Mouse (Mus musculus): Measurements from ENCODE around the gene Padi6. TPM values are rescaled to one million over a fixed set of nuclear protein-coding genes. Genes with fewer than 3 reads are reported as not detected.
A peak's percentile ranks its signal among the peaks of the same experiment; 100 is the strongest.

Gene Padi6
- total RNA-seq, 2 experiments from 2014 or later = not detected

DNA sequence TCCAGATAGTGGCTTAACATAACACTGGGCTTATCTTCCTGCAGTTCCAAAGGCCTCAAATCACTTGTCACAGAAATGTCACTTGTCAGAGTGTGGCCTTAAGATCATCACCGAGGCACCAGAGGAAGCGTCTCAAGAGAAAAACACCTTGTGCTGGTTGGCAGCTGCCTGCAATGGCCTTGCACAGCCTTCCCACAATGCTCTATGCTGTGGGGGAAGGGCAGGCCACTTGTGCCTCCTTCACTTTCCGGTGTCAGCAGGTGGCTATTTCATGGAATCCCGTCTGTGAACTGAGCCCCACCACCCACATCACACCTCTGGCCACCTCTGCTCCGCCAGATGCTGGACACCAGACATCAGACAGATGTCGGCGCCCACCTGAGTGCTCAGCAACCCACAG, 10.9 kb upstream of the Padi6 start:
- DNase-seq (ENCODE audit: extremely low spot score in 1 of 2, low spot score in 1 of 2) = no peak

DNA sequence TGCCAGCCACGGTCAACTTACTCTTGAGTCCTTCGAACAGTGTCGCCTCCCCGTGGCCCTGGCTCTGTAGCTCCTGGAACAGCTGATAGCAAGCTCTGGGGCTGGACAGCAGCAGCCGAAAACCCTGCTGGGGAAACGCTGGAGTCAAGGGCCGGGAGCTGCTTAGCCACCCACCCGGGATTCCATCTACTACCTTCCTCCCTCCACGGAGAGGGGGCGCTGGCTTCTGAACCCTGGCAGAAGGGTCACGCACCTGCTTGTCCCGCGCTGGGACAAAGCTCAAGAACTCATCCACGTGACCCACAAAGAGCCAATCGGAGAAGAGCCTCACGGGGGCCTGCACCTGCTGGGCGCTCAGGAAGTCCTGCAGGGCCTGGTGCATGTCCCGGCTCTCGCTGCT, 7.9 kb upstream of the Padi6 start:
- no peak for DNase-seq (ENCODE audit: extremely low spot score in 1 of 2, low spot score in 1 of 2)

DNA sequence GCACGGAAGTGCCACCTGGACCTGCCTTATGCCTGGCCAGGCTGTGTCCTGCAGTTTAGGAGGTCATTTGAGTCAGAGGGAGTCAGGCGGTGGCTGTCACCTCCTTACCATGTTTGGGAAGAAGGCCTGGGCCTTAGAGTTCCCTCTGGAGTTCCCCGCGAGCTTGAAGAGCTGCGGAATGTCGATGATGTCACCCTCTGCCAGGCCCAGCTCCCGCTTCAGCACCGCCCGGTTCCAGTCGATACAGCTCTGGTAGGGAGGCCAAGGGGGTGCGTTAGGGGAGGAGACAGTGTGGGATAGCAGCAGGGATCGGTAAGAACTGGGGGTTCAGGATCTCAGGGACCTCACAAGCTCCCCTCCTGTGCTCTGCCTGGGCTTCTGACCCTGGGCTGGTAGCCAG, 5.5 kb upstream of the Padi6 start:
- no peak for DNase-seq (ENCODE audit: extremely low spot score in 1 of 2, low spot score in 1 of 2)

DNA sequence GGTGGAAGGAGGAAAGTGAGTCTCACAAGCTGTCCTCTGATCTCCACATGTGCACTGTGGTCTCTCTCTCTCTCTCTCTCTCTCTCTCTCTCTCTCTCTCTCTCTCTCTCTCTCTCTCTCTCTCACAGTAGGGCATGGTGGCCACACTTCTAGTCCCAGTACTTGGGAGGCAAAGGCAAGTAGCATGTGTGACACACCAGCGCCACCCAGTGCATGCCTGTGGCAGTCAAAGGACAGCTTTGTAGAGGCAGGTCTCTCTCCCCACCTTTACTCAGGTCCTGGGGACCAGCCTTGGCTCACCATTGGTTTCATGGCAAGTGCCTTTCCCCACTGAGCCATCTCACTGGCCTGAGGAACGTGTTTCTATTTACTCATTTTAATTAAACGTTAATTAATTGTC, 2.2 kb upstream of the Padi6 start:
- DNase-seq (ENCODE audit: extremely low spot score in 1 of 2, low spot score in 1 of 2) = peak; percentile 32 to 69

DNA sequence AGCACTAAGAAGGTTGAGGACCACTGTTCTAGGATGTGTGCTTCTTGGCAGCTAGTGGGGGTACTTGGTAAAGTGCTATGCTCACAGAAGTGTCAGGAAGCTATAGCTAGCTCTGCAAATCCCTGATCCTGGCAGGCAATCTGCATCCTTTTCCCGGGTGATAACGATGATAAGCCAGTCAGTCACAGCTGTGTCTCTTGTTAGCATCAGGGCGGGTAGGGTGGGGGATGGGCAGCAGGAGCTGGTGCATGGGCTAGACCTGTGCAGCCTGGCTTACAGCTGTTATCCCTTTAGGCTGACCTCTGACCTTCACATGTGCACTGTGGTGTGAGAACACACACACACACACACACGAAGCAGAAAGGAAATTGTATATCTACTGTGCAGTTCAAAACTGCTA, 643 bp upstream of the Padi6 start:
- no peak for DNase-seq (ENCODE audit: extremely low spot score in 1 of 2, low spot score in 1 of 2)

DNA sequence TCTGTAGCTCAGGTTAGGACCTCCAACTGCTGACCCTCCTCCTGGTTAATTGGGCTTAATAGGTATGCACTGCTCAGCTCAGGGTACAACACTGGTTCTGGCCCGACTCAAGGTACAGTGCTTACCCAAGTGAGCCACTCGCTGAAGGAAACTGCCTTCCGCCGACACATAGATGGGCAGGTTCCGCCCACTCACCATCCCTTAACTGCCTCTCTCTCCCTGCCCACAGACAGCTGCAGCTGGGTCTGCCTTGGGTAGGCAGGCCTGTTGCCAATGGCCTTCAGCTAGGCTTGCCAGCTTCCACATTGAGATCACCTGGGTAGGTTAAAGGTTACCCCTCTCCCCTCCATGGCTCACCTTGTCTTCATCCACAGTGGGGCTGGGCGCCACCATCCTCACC, 1.0 kb downstream of the Padi6 start:
- no peak for DNase-seq (ENCODE audit: extremely low spot score in 1 of 2, low spot score in 1 of 2)

DNA sequence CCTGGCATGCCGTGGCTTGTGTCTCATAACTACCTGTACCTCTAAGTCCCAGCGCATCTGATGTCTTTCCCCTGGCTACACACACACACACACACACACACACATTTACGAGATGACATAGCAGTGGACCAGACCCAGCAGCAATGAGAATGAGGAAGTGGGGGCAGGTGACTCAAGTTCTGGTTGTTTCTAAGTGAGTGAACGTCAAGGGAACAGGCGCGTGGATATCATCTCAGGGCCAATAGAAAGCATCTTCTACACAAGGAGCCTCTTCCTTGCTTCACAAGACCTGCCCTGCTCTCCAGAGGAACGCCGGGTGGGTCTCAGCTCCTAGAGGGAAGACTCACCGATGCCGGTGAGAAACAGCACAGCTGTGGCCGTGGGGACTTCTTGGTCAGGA, 1.8 kb downstream of the Padi6 start:
- DNase-seq (ENCODE audit: extremely low spot score in 1 of 2, low spot score in 1 of 2) = no peak

DNA sequence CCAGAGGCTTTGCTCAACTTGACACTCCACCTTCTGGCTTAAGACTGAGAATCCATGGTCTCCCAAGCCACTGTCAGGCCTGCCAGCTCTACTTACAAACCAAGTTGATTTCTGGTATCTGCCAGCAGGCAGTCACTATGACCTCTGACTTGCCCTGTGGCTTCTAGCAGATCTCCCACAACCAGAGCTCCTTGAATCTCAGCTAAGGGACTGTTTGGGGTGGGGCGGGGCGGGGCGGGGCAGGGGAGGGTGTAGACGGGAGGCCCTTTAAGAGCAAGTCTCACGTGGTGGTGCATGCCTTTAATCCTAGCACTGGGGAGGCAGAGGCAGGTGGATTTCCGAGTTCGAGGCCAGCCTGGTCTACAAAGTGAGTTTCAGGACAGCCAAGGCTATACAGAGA, 9.6 kb downstream of the Padi6 start:
- no peak for DNase-seq (ENCODE audit: extremely low spot score in 1 of 2, low spot score in 1 of 2)

DNA sequence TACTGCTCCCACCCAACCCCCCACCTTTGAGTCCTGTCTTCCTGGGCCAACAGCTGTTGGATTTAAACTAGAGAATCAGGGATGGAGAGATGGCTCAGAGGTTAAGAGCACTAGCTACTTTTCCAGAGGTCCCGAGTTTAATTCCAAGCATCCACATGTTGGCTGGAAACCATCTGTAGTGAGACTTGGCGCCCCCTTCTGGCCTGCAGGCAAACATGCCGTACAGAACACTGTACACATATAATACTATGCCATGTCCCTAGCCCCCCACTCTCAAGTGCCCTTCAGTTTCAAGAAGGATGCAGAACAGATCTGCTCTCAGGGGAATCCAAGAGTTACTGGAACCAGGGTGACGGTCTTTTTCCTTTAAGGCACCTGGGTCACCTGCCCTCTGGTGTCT, 10.8 kb downstream of the Padi6 start:
- DNase-seq (ENCODE audit: extremely low spot score in 1 of 2, low spot score in 1 of 2) = no peak

DNA sequence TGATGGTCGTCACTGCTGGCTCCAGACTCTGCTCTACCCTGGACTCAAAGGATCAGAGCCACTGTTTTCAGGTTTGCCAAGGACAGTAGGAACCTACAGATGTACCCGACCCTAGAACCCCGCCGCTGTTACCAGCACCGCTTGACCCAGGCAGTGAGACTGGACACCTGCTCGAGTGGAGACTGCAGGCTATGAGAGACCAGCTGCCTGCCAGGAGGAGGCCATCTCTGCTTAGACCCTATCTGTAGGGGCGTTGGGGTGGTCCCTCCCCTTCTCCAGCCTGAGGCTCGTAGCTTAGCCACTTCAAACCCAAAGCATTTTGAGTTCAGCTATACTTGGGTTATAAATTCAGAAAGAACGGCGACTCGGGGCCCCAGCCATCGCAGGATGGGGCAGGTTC, 15.5 kb downstream of the Padi6 start:
- DNase-seq (ENCODE audit: extremely low spot score in 1 of 2, low spot score in 1 of 2) = no peak

DNA sequence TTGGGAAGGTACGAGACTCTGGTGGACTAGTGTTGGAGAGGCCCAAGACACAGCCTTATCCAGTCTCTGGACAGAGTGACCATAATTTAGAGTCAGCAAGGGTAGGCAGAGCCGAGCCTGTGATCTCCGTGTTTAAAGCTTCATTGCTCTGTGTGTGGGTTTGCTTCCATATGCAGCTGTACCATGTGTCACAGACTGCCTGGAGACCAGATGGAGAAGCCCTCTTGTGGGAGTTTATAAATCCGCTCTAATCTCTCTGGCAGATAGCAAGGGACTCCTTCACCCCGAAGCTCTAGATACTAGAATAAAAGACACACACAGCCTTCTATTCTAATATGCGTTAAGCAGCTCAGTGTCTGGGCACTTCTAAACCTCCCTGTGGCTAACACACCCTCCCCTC, 17.7 kb downstream of the Padi6 start:
- DNase-seq (ENCODE audit: extremely low spot score in 1 of 2, low spot score in 1 of 2) = no peak

DNA sequence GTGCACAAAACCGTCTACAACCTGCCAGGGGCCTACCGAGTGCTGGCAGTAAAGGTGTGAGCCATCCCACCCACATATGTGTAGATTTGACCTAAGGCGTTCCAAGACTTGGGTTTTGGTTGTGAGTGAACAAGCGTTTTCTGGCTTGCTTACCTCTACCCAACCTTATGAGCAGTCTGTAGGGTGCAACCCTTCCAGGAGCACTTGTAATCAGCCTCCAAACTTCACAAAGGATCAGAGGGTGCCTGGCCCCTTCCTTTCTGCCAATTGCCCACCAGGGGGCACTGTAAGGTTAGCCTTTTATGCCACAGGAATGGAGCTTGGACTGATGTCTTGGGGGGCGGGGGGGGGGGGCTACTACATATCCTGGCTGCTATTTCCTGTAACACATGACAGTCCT, 18.6 kb downstream of the Padi6 start:
- peak in 1 of 2 experiments; percentile 47 for DNase-seq (ENCODE audit: extremely low spot score in 1 of 2, low spot score in 1 of 2)

DNA sequence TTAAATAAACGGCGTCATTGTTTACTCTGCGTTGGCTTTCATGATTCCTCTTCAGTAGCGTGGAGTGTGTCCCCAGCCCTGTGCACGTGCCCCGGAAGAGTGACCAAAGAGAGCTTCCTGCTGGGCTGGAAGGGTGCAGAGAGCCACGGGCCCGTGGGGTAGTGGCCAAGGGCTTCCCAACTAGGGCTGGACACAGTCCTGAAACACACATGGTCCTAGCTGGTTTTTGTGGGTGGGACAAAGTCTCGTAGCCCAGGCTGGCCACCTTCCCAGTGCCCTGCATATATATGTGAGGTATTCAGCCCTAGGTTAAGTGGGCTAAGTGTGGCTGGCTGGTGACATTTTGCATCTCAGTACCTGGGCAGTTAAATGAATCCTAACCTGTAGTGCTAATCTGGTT, 19.3 kb downstream of the Padi6 start:
- no peak for DNase-seq (ENCODE audit: extremely low spot score in 1 of 2, low spot score in 1 of 2)

DNA sequence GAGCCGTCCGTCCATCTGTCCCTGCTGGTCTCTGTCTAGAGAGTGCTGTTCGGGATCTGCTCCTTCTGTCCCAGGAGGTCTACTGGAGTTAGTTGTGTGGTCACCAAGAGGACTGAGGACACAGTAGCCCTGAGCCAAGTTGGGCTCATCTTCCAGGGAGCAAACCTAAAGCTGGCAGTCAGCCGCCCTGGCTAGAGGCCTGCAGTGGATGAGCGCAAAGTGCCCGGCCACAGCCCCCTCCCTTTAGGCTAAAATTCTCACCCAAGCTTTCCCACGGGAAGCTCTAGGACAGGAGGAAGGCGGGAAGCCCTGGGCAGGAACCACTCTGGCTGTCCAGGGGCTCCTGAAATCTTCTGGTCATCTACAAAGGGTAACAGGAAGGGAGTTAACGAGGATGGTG, 19.7 kb downstream of the Padi6 start:
- no peak for DNase-seq (ENCODE audit: extremely low spot score in 1 of 2, low spot score in 1 of 2)

DNA sequence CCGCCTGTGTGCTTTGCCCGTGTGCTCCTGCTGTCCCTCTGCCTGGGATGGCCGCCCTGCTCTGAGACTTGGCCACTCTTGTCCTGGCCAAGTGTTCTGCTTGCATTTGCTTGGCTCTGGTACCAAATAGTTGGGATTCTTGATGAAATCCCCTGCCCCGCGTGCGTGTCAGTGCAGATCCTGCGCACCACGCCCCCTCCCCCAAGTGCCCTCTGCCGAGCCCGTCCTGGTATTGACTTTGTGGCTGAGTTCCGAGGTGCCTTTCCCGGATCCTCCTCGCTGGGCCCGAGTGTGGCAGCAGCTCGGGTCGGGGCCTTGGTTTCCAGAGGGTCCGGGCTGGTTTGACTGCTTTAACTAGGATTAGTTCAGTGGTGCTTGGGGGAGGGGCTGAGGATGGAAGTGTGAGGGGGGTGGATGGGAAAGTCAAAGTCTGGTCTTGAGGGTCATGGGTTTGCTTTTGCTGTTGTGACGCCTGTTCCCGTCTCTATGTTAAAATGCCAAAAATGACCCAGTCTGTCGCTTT, 20.4 kb downstream of the Padi6 start:
- no peak for DNase-seq (ENCODE audit: extremely low spot score in 1 of 2, low spot score in 1 of 2)

DNA sequence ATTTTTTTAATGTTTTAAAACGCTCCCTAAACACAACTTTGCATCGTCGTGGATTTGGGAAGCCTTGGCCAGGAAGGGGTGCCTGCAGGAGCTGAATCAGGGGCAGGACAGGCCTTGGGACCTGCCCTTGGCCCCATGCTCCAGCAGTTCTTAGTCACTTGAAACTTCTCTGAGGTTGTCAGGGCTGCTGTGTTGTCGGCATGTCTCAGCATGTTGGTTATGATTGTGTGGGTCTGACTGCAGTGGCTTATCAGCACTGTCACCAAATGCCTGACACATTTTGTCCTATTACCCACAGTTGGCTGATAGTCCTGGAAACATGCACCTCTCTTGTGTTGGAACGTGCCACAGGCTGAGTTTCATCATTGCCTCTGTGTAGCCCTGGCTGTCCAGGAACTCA, 22.4 kb downstream of the Padi6 start:
- DNase-seq (ENCODE audit: extremely low spot score in 1 of 2, low spot score in 1 of 2) = no peak

DNA sequence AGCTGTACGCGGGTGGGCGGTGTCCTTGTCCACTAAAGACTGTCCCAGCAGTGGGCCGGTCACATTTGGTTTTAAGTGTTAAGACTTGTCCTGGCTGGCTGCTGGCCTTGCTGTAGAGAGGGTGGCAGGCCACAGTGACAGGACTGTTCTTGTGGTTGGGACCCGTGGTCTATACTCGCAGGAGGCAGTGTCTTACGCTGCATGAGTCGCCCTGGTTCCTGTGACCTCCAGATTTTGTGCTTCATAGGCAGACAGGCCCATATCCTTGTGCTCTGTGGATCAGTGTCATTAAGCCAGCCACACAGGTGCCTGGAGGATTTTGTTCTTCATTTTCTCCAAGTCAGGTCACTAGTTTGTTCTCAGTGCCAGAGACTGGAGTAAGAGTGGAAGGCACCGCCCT, 24.0 kb downstream of the Padi6 start:
- no peak for DNase-seq (ENCODE audit: extremely low spot score in 1 of 2, low spot score in 1 of 2)

DNA sequence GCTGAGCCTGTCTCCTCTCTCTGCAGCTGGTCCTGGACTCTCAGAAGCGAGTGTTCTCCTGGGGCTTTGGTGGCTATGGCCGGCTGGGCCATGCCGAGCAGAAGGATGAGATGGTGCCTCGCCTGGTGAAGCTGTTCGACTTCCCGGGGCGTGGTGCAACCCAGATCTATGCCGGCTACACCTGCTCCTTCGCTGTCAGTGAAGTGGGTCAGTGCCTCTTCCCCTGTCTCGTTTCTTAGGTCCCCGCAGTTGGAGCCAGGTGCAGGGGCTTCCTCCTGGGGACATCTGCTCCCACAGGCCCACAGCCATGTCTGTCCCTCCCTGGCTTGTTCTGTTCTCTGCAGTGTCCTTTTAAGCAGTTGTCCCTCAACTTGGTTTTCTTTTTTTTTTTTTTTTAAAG, 25.4 kb downstream of the Padi6 start:
- no peak for DNase-seq (ENCODE audit: extremely low spot score in 1 of 2, low spot score in 1 of 2)

DNA sequence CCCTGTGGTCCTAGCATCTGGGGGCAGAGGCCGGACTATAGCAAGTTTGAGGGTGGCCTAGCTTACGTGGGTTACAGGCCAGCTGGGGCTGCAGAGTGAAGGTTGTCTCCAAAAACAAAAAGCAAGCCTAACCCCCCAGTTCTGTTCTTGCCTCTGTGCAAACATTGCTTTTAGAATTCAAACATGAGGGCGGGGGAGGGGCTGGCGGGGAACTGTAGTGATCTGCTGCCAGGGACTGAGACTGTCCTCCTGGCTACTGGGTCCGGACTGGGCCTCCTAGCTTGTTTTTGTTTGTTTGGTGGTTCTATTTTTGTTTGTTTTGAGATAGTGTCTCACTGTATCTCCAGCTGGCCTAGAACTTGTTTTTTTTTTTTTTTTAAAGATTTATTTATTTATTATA, 27.9 kb downstream of the Padi6 start:
- DNase-seq (ENCODE audit: extremely low spot score in 1 of 2, low spot score in 1 of 2) = no peak

DNA sequence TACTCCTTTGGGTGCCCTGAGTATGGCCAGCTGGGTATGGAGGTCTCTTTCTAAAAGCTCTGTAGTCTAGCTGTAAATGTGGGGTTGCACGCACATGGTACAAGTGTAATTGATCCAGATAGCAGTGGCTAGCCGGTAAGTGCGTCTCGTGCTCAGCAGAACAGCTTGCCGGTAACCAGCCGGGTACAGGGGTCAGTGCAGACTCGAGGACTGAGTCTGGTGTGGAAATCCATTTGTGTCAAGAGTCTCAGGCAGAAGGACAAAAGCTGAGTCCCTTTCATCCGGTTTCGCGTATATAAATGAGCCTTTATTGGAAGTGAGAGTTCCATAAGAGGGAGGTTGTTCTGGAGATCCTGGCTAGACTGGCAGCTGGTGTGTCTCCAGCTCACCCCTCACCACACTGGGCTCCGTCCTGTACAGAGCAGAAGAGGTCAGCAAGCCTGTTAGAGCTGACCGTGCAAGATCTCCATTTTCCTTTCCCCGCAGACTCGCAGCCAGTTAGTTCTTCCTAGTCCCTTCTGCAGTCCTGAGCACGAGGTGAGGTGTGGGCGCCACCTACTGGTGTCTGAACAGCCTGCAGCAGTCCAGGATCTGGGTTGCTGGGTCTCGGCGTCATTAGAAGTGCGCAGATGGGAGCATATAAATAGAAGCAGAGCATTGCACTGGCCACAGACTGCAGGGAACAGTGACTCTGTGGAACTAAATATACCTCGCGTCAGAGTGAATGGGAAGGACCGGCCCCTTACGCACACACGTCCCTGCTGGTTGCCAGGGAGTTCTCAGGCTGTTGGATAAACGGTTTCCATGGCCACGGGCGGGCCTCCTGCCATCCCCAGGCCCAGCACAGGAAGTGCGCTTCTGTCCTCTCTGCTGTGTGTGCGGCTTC, 28.7 kb downstream of the Padi6 start:
- DNase-seq (ENCODE audit: extremely low spot score in 1 of 2, low spot score in 1 of 2) = peak; percentile 94 to 97

DNA sequence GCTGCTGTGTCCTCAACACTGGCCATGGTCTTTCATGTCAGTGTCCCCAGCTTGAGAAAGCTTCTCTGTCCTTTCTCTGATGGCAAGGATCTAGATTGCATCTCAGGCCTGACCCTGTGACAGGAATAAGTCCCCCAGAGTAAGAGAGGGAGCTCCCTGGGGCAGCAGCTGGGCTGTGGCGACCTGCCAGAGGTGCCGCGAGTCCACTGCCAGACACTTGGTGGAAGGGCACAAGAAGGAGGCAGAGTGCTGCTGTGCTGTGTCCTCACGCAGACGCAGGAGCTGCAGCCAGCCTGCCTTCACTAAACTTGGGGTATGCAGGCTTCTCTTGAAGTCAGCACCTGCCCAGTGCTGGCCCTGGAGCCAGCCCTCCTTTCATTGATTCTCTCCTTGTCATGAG, 31.1 kb downstream of the Padi6 start:
- no peak for DNase-seq (ENCODE audit: extremely low spot score in 1 of 2, low spot score in 1 of 2)

DNA sequence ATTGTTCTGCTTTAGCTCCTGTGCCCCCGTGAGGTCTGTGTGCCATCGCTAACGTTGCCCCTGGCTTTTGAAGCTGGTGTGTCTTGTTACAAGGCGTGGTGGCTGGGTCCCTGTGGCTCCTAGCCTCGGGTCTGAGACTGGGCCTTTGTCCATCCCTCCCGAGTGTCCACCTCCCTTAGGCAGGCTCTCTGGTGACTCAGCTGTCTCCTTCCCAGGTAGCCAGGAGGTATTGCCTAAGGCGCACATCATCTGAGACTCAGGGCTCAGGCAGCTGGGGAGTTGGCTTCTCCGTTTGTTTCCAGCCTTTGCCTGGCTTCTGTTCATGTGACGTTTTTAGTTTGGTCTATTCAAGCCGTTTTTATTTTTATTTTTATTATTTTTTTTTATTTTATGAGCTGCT, 31.7 kb downstream of the Padi6 start:
- no peak for DNase-seq (ENCODE audit: extremely low spot score in 1 of 2, low spot score in 1 of 2)

Data from layer of hippocampus, postnatal 25 days (tissue).